Mouse (Mus musculus): ENCODE measurements around the gene Igfals. TPM values are rescaled to one million over a fixed set of nuclear protein-coding genes. Genes with fewer than 3 reads are reported as not detected.

Igfals gene
- polyA plus RNA-seq, 1 experiment from 2014 or later = 0.08 TPM

- no peak for DNase-seq (ENCODE audit: low spot score, missing footprints)
These were observed 9.2 kb upstream of the Igfals start for GRCm38 (mm10) chr17:24856589-24856988.

GRCm38 (mm10) chr17:24857831-24858470, 7.8 kb upstream of the Igfals start:
- no peaks in the 10 kb centered on the region for H3K9me3 ChIP-seq (ENCODE audit: control insufficient read depth, low read length)
- H3K4me3 ChIP-seq (ENCODE audit: low read depth, low read length) = no peak overlapping the region
- no peak overlapping the region for H3K4me2 ChIP-seq
- no peaks in the 10 kb centered on the region for H3K27me3 ChIP-seq (ENCODE audit: control insufficient read depth, insufficient read depth, low read length)
- H3K4me1 ChIP-seq (ENCODE audit: control insufficient read depth, insufficient read depth, low read length) = no peaks in the 10 kb centered on the region
- H3K36me3 ChIP-seq (ENCODE audit: control insufficient read depth, insufficient read depth, low read length) = no peaks in the 10 kb centered on the region
- no peak for DNase-seq (ENCODE audit: low spot score, missing footprints)
- WGBS = 88% methylated on average over 8 of the region's 8 CpGs
- no peak overlapping the region for H3K27ac ChIP-seq (ENCODE audit: low read depth, low read length)
- no peak overlapping the region for H3K9ac ChIP-seq (ENCODE audit: low read length)
- ATAC-seq (ENCODE audit: low FRiP score) = no peak

More at GRCm38 (mm10) chr17:24856589-24856988, 9.2 kb upstream of the Igfals start:
- WGBS = 90% methylated on average over 13 of the region's 13 CpGs
- H3K27me3 ChIP-seq (ENCODE audit: control insufficient read depth, insufficient read depth, low read length) = no peaks in the 10 kb centered on the region; the same call in 1 of the 2 replicates
- H3K36me3 ChIP-seq (ENCODE audit: control insufficient read depth, insufficient read depth, low read length) = no peaks in the 10 kb centered on the region
- no peaks in the 10 kb centered on the region for H3K9me3 ChIP-seq (ENCODE audit: control insufficient read depth, low read length)
- H3K9ac ChIP-seq (ENCODE audit: low read length) = no peak overlapping the region
- no peaks in the 10 kb centered on the region for H3K4me1 ChIP-seq (ENCODE audit: control insufficient read depth, insufficient read depth, low read length)
- no peak for ATAC-seq (ENCODE audit: low FRiP score)
- no peak overlapping the region for H3K27ac ChIP-seq (ENCODE audit: low read depth, low read length)
- H3K4me3 ChIP-seq (ENCODE audit: low read depth, low read length) = no peak overlapping the region
- H3K4me2 ChIP-seq = no peak overlapping the region

GRCm38 (mm10) chr17:24858967-24859366, 6.8 kb upstream of the Igfals start:
- H3K9me3 ChIP-seq (ENCODE audit: control insufficient read depth, low read length) = no peaks in the 10 kb centered on the region
- DNase-seq (ENCODE audit: low spot score, missing footprints) (no peak), ATAC-seq (ENCODE audit: low FRiP score) (no peak)
- 90% methylated on average over 6 of the region's 6 CpGs for WGBS
- H3K4me2 ChIP-seq = no peak overlapping the region
- H3K4me1 ChIP-seq (ENCODE audit: control insufficient read depth, insufficient read depth, low read length) = no peaks in the 10 kb centered on the region
- H3K27ac ChIP-seq (ENCODE audit: low read depth, low read length) = no peak overlapping the region
- H3K36me3 ChIP-seq (ENCODE audit: control insufficient read depth, insufficient read depth, low read length) = no peaks in the 10 kb centered on the region; the same call in 1 of the 2 replicates
- H3K4me3 ChIP-seq (ENCODE audit: low read depth, low read length) = no peak overlapping the region
- no peak overlapping the region for H3K9ac ChIP-seq (ENCODE audit: low read length)
- H3K27me3 ChIP-seq (ENCODE audit: control insufficient read depth, insufficient read depth, low read length) = no peaks in the 10 kb centered on the region

- WGBS = 90% methylated on average over 8 of the region's 8 CpGs
- H3K27me3 ChIP-seq (ENCODE audit: control insufficient read depth, insufficient read depth, low read length) = no peaks in the 10 kb centered on the region
These were observed 5.7 kb upstream of the Igfals start for GRCm38 (mm10) chr17:24860076-24860475.

GRCm38 (mm10) chr17:24861785-24862184, 4.0 kb upstream of the Igfals start:
- no peaks in the 10 kb centered on the region for H3K9me3 ChIP-seq (ENCODE audit: control insufficient read depth, low read length)
- no peak for DNase-seq (ENCODE audit: low spot score, missing footprints)

More at GRCm38 (mm10) chr17:24860076-24860475, 5.7 kb upstream of the Igfals start:
- H3K9me3 ChIP-seq (ENCODE audit: control insufficient read depth, low read length) = no peaks in the 10 kb centered on the region
- H3K36me3 ChIP-seq (ENCODE audit: control insufficient read depth, insufficient read depth, low read length) = no peaks in the 10 kb centered on the region; the same call in 1 of the 2 replicates
- H3K4me3 ChIP-seq (ENCODE audit: low read depth, low read length) = no peak overlapping the region
- H3K9ac ChIP-seq (ENCODE audit: low read length) = no peak overlapping the region
- no peaks in the 10 kb centered on the region for H3K4me1 ChIP-seq (ENCODE audit: control insufficient read depth, insufficient read depth, low read length)
- DNase-seq (ENCODE audit: low spot score, missing footprints) (no peak), ATAC-seq (ENCODE audit: low FRiP score) (no peak)
- H3K4me2 ChIP-seq = no peak overlapping the region
- no peak overlapping the region for H3K27ac ChIP-seq (ENCODE audit: low read depth, low read length)

GRCm38 (mm10) chr17:24867914-24868313, 2.1 kb downstream of the Igfals start:
- Histone ChIP-seq H3K27me3 (ENCODE audit: control insufficient read depth, insufficient read depth, low read length) (no peaks in the 10 kb centered on the region), H3K36me3 (ENCODE audit: control insufficient read depth, insufficient read depth, low read length) (no peaks in the 10 kb centered on the region; the same call in 1 of the 2 replicates), H3K4me2 (no peak overlapping the region), H3K9ac (ENCODE audit: low read length) (no peak overlapping the region), H3K4me3 (ENCODE audit: low read depth, low read length) (no peak overlapping the region), H3K9me3 (ENCODE audit: control insufficient read depth, low read length) (no peaks in the 10 kb centered on the region), H3K4me1 (ENCODE audit: control insufficient read depth, insufficient read depth, low read length) (no peaks in the 10 kb centered on the region), H3K27ac (ENCODE audit: low read depth, low read length) (no peak overlapping the region)
- DNase-seq (ENCODE audit: low spot score, missing footprints) (no peak), ATAC-seq (ENCODE audit: low FRiP score) (no peak)
- 93% methylated on average over 10 of the region's 10 CpGs for WGBS

More at GRCm38 (mm10) chr17:24861785-24862184, 4.0 kb upstream of the Igfals start:
- no peak for ATAC-seq (ENCODE audit: low FRiP score)
- Histone ChIP-seq H3K27me3 (ENCODE audit: control insufficient read depth, insufficient read depth, low read length) (no peaks in the 10 kb centered on the region), H3K4me2 (no peak overlapping the region), H3K4me3 (ENCODE audit: low read depth, low read length) (no peak overlapping the region), H3K27ac (ENCODE audit: low read depth, low read length) (no peak overlapping the region), H3K36me3 (ENCODE audit: control insufficient read depth, insufficient read depth, low read length) (no peaks in the 10 kb centered on the region; the same call in 1 of the 2 replicates), H3K9ac (ENCODE audit: low read length) (no peak overlapping the region), H3K4me1 (ENCODE audit: control insufficient read depth, insufficient read depth, low read length) (no peaks in the 10 kb centered on the region)
- WGBS = 89% methylated on average over 3 of the region's 3 CpGs

GRCm38 (mm10) chr17:24873695-24874404, 8.1 kb downstream of the Igfals start:
- H3K4me2 ChIP-seq = no peak overlapping the region
- ATAC-seq (ENCODE audit: low FRiP score) = no peak
- 47% methylated on average over 4 of the region's 4 CpGs for WGBS

GRCm38 (mm10) chr17:24874405-24874745, 8.6 kb downstream of the Igfals start:
- Histone ChIP-seq H3K4me1 (ENCODE audit: control insufficient read depth, insufficient read depth, low read length) (no peaks in the 10 kb centered on the region), H3K9me3 (ENCODE audit: control insufficient read depth, low read length) (no peaks in the 10 kb centered on the region), H3K27ac (ENCODE audit: low read depth, low read length) (no peak overlapping the region), H3K4me2 (no peak overlapping the region), H3K4me3 (ENCODE audit: low read depth, low read length) (no peak overlapping the region), H3K27me3 (ENCODE audit: control insufficient read depth, insufficient read depth, low read length) (no peaks in the 10 kb centered on the region), H3K9ac (ENCODE audit: low read length) (no peak overlapping the region), H3K36me3 (ENCODE audit: control insufficient read depth, insufficient read depth, low read length) (no peaks in the 10 kb centered on the region)
- DNase-seq (ENCODE audit: low spot score, missing footprints) (no peak), ATAC-seq (ENCODE audit: low FRiP score) (no peak)
- 62% methylated on average over 1 of the region's 1 CpGs for WGBS

More at GRCm38 (mm10) chr17:24873695-24874404, 8.1 kb downstream of the Igfals start:
- no peaks in the 10 kb centered on the region for H3K4me1 ChIP-seq (ENCODE audit: control insufficient read depth, insufficient read depth, low read length)
- H3K4me3 ChIP-seq (ENCODE audit: low read depth, low read length) = no peak overlapping the region
- H3K9ac ChIP-seq (ENCODE audit: low read length) = no peak overlapping the region
- no peak for DNase-seq (ENCODE audit: low spot score, missing footprints)
- H3K27me3 ChIP-seq (ENCODE audit: control insufficient read depth, insufficient read depth, low read length) = no peaks in the 10 kb centered on the region
- H3K9me3 ChIP-seq (ENCODE audit: control insufficient read depth, low read length) = no peaks in the 10 kb centered on the region
- no peak overlapping the region for H3K27ac ChIP-seq (ENCODE audit: low read depth, low read length)
- no peaks in the 10 kb centered on the region for H3K36me3 ChIP-seq (ENCODE audit: control insufficient read depth, insufficient read depth, low read length)

GRCm38 (mm10) chr17:24874989-24875388, 9.2 kb downstream of the Igfals start:
- H3K9me3 ChIP-seq (ENCODE audit: control insufficient read depth, low read length) = no peaks in the 10 kb centered on the region
- H3K27me3 ChIP-seq (ENCODE audit: control insufficient read depth, insufficient read depth, low read length) = no peaks in the 10 kb centered on the region
- ATAC-seq (ENCODE audit: low FRiP score) = no peak
- no peak overlapping the region for H3K27ac ChIP-seq (ENCODE audit: low read depth, low read length)
- H3K36me3 ChIP-seq (ENCODE audit: control insufficient read depth, insufficient read depth, low read length) = no peaks in the 10 kb centered on the region
- DNase-seq (ENCODE audit: low spot score, missing footprints) = no peak
- no peak overlapping the region for H3K4me3 ChIP-seq (ENCODE audit: low read depth, low read length)
- H3K4me2 ChIP-seq = no peak overlapping the region
- no peaks in the 10 kb centered on the region for H3K4me1 ChIP-seq (ENCODE audit: control insufficient read depth, insufficient read depth, low read length)
- WGBS = 82% methylated on average over 8 of the region's 8 CpGs
- H3K9ac ChIP-seq (ENCODE audit: low read length) = no peak overlapping the region

Measured in midbrain, embryonic 11.5 days (tissue).